Comparison of ENCODE assay signal across 15 mouse cellular contexts in the genomic region with DNA sequence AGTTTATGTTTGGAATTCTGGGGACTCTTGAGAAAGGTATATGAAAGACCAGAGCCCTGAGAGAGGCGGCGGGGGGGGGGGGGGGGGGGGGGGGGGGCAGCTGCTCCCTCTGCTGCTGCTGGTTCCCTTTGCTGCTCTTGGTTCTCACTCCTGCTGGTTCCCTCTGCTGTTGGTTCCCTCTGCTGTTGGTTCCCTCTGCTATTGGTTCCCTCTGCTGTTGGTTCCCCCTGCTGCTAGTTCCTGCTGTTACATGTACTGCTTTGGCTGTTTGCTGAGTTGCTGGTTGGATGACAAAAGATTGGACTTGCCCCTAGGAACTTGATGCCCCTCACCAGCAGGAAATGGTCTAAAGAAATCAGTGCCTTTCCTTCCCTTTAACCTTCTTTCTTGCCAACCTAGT.
DNase-seq lines count a peak whose midpoint lies in the region; ATAC-seq and TF ChIP-seq lines count a peak whose summit lies in the region.
"Had no signal": no experiment of that assay in that cellular context is flagged by ENCODE, and none has a peak within 500 bp of the region (broad histone marks: within the 10 kb centered on the region; RNA-seq: fewer than 3 reads in every experiment).

No protein-coding gene starts in this region.

- ATAC-seq in lung, postnatal 0 days, result no peak
- peak; percentile 90 for ATAC-seq in megakaryocyte, adult 5-6 weeks (ENCODE audit: poor library complexity, severe bottlenecking)
- no peak for ATAC-seq in forebrain, embryonic 14.5 days
- ATAC-seq: activated CD4-positive, CD25-positive, alpha-beta regulatory T cell, adult 4 months had no signal

- TF ChIP-seq EP300 in lung, postnatal 0 days (IDR thresholded peaks at IDR 0.05), result no peak

- TF ChIP-seq CTCF in lung, postnatal 0 days (IDR thresholded peaks at IDR 0.05), result peak; percentile 60

- no peak overlapping the region for H3K27ac ChIP-seq in lung, postnatal 0 days (ENCODE audit: low read length)
- no peak overlapping the region for H3K27ac ChIP-seq in forebrain, embryonic 14.5 days (ENCODE audit: low read depth, low read length)
- H3K27ac ChIP-seq: forebrain, embryonic 12.5 days; limb, embryonic 12.5 days had no signal

- H3K36me3 ChIP-seq in lung, postnatal 0 days (ENCODE audit: insufficient read depth, low read length), result no peaks in the 10 kb centered on the region
- no peaks in the 10 kb centered on the region for H3K36me3 ChIP-seq in forebrain, embryonic 14.5 days (ENCODE audit: control insufficient read depth, insufficient read depth, low read length)
- H3K36me3 ChIP-seq: forebrain, embryonic 12.5 days; limb, embryonic 12.5 days; midbrain, embryonic 10.5 days had no signal

- no CpG with 5 or more reads among the region's 2 CpGs for WGBS in lung, postnatal 0 days
- 20% methylated on average over 1 of the region's 2 CpGs for WGBS in forebrain, embryonic 14.5 days

- DNase-seq in embryo, embryonic 11 days, result peak; percentile 22
- DNase-seq in embryo, embryonic 10 days (ENCODE audit: low spot score), result no peak
- DNase-seq in lung, postnatal 0 days (ENCODE audit: low spot score), result peak; percentile 19
- DNase-seq in lung, postnatal 14 days, result no peak
- DNase-seq in MEL-GATA-1-ER (ENCODE audit: extremely low read depth, low read depth), result peak; percentile 22
- no peak for DNase-seq in forebrain, embryonic 14.5 days (ENCODE audit: low spot score)
- no peak for DNase-seq in gastrocnemius, postnatal 14 days
- DNase-seq: gastrocnemius, postnatal 36 days; heart, postnatal 4 days; kidney, adult 2 months had no signal

- no peaks in the 10 kb centered on the region for H3K9me3 ChIP-seq in lung, postnatal 0 days (ENCODE audit: low read length)
- no peaks in the 10 kb centered on the region for H3K9me3 ChIP-seq in forebrain, embryonic 14.5 days (replicated peaks; ENCODE audit: control insufficient read depth, low read length)
- H3K9me3 ChIP-seq: forebrain, embryonic 12.5 days; limb, embryonic 12.5 days; midbrain, embryonic 10.5 days had no signal

- H3K9ac ChIP-seq in lung, postnatal 0 days (replicated peaks; ENCODE audit: low read depth), result no peak overlapping the region
- H3K9ac ChIP-seq in forebrain, embryonic 14.5 days (ENCODE audit: low read length), result no peak overlapping the region
- H3K9ac ChIP-seq: forebrain, embryonic 12.5 days; limb, embryonic 12.5 days had no signal

- H3K4me1 ChIP-seq in lung, postnatal 0 days (ENCODE audit: insufficient read depth, low read depth, low read length), result no peaks in the 10 kb centered on the region
- no peaks in the 10 kb centered on the region for H3K4me1 ChIP-seq in forebrain, embryonic 14.5 days (ENCODE audit: control insufficient read depth, insufficient read depth, low read length)
- H3K4me1 ChIP-seq: limb, embryonic 12.5 days had no signal

- intact Hi-C loops in gastrocnemius, postnatal 14 days (cut with DNase I; ENCODE audit: low total_unique reads), result no loop called here

- no peak overlapping the region for H3K4me3 ChIP-seq in lung, postnatal 0 days (ENCODE audit: low read depth, low read length)
- H3K4me3 ChIP-seq in forebrain, embryonic 14.5 days (ENCODE audit: low read depth, low read length), result no peak overlapping the region
- H3K4me3 ChIP-seq: forebrain, embryonic 12.5 days; limb, embryonic 12.5 days; midbrain, embryonic 10.5 days had no signal

- no peak overlapping the region for H3K4me2 ChIP-seq in lung, postnatal 0 days (replicated peaks; ENCODE audit: low read depth, low read length)
- H3K4me2 ChIP-seq in forebrain, embryonic 14.5 days (ENCODE audit: low read length), result no peak overlapping the region
- H3K4me2 ChIP-seq: forebrain, embryonic 12.5 days; limb, embryonic 12.5 days had no signal

- H3K27me3 ChIP-seq in lung, postnatal 0 days (replicated peaks; ENCODE audit: insufficient read depth, low read length), result no peaks in the 10 kb centered on the region
- no peaks in the 10 kb centered on the region for H3K27me3 ChIP-seq in forebrain, embryonic 14.5 days (replicated peaks; ENCODE audit: control insufficient read depth, insufficient read depth, low read length)
- H3K27me3 ChIP-seq: limb, embryonic 12.5 days had no signal

Comparison
In these comparisons a context has a peak if more than half of its experiments do, and no peak if none do; other contexts are left out.
1. DNase-seq: peak in embryo, embryonic 11 days (single experiment), lung, postnatal 0 days (single experiment) and MEL-GATA-1-ER (single experiment); none in embryo, embryonic 10 days (single experiment), lung, postnatal 14 days (single experiment), forebrain, embryonic 14.5 days (single experiment) and gastrocnemius, postnatal 14 days (single experiment).